Mouse (Mus musculus): ENCODE measurements around the gene Rtl1. TPM values are rescaled to one million over a fixed set of nuclear protein-coding genes. Genes with fewer than 3 reads are reported as not detected.
A peak's percentile ranks its signal among the peaks of the same experiment; 100 is the strongest.

The Rtl1 gene
- polyA plus RNA-seq, 1 experiment from 2014 or later = 0.98 TPM

DNA sequence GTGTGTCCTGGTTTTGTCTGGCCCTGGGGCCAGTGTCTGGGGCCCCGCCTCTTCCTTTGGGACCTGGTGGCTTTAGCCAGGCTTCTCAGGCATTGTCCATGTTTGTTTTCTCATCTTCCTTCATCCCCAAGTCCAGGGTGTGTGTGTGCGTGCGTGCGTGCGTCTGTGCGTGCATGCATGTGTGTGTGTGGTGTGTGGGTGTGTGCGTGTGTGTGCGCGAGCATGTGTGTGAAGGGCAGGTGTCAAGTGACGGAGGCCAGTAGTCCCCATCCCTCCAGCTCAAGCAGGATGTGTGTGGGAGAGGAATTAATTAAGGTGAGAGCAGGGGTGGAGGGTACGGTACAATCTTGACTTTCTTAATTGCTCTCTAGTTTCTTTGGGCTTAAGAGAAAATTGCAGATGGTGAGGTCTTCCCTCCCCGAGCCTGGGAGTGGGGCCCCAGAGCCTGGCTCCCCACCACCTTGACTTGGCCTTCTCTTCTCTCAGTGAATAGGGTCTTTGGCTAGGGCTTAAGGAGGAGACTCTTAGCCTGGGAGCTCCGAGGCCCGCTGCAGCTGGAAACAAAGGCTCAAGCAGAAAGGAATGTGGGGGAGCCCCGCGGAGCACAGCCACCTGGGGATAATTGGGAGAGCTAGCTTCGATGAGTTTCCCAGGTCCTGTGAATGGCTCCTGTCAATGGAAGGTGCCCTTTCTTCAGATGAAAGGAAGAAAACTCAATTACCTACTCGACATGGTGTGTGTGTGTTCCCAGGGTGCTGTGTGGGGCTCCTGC lies 47.2 kb downstream of the Rtl1 start:
- H3K27ac ChIP-seq (ENCODE audit: low read length) = no peak overlapping the region
- no peaks in the 10 kb centered on the region for H3K27me3 ChIP-seq (replicated peaks; ENCODE audit: control insufficient read depth, insufficient read depth, low read length)
- no peaks in the 10 kb centered on the region for H3K9me3 ChIP-seq (ENCODE audit: control insufficient read depth, low read length)
- H3K36me3 ChIP-seq (ENCODE audit: control insufficient read depth, insufficient read depth, low read length) = no peaks in the 10 kb centered on the region
- no peak overlapping the region for H3K4me3 ChIP-seq (ENCODE audit: low read length)
- ATAC-seq = no peak
- H3K4me2 ChIP-seq (ENCODE audit: low read depth, low read length) = no peak overlapping the region
- no peak overlapping the region for H3K9ac ChIP-seq (ENCODE audit: low read depth, low read length)
- H3K4me1 ChIP-seq (ENCODE audit: control insufficient read depth, insufficient read depth, low read length) = no peaks in the 10 kb centered on the region
- 68% methylated on average over 18 of the region's 18 CpGs for WGBS

DNA sequence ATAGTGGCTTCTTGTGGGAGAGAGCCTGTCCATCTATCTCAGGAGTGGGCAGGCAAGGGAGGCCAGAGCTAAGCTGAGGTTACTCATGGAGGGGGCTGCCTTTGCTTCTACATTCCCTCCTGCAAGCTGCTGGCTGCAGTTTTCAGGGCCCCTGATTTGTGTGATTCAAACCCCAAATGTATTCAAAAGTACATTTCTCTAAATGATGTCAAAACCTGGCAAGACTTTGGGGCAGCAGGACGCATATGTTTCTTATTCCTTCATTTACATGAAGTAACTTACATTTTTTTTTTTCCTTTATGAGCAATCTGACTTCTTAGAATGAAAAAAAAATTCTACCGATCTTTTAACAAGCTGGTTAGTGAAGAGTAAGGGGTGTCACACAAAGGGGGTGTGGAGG lies 48.4 kb downstream of the Rtl1 start:
- no peaks in the 10 kb centered on the region for H3K9me3 ChIP-seq (ENCODE audit: control insufficient read depth, low read length)
- H3K4me3 ChIP-seq (ENCODE audit: low read length) = no peak overlapping the region
- no peak overlapping the region for H3K27ac ChIP-seq (ENCODE audit: low read length)
- H3K4me1 ChIP-seq (ENCODE audit: control insufficient read depth, insufficient read depth, low read length) = no peaks in the 10 kb centered on the region
- H3K27me3 ChIP-seq (replicated peaks; ENCODE audit: control insufficient read depth, insufficient read depth, low read length) = no peaks in the 10 kb centered on the region
- WGBS = 67% methylated on average over 2 of the region's 2 CpGs
- ATAC-seq = no peak
- no peak overlapping the region for H3K9ac ChIP-seq (ENCODE audit: low read depth, low read length)
- no peaks in the 10 kb centered on the region for H3K36me3 ChIP-seq (ENCODE audit: control insufficient read depth, insufficient read depth, low read length)
- no peak overlapping the region for H3K4me2 ChIP-seq (ENCODE audit: low read depth, low read length)

DNA sequence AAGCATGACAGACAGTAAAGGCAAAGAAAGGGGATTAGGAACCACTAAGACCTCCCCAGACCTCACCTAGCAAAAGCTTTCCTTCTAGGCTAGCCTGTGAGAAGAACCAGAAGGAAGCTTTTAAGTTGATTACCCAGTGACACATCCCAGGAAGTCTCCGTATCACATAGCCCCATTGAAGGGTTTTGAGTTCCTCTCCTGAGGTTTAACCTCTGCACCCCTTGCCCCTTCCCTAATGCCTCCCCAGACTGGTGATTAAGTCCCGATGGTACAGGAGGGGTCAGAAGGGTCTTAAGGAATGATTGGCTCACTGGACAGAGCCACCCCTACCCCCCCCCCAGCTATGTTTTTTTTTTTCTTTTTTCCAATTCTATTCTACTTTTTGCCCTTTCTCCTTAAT lies 53.0 kb downstream of the Rtl1 start:
- H3K9me3 ChIP-seq (ENCODE audit: control insufficient read depth, low read length) = peaks cover 6% of the 10 kb centered on the region
- H3K4me1 ChIP-seq (ENCODE audit: control insufficient read depth, insufficient read depth, low read length) = no peaks in the 10 kb centered on the region
- H3K4me2 ChIP-seq (ENCODE audit: low read depth, low read length) = no peak overlapping the region
- no peak overlapping the region for H3K4me3 ChIP-seq (ENCODE audit: low read length)
- H3K27me3 ChIP-seq (replicated peaks; ENCODE audit: control insufficient read depth, insufficient read depth, low read length) = no peaks in the 10 kb centered on the region
- peaks cover 3% of the 10 kb centered on the region; the same call in 1 of the 2 replicates for H3K36me3 ChIP-seq (ENCODE audit: control insufficient read depth, insufficient read depth, low read length)
- H3K9ac ChIP-seq (ENCODE audit: low read depth, low read length) = no peak overlapping the region
- ATAC-seq = no peak
- WGBS = 50% methylated on average over 2 of the region's 2 CpGs
- no peak overlapping the region for H3K27ac ChIP-seq (ENCODE audit: low read length)

DNA sequence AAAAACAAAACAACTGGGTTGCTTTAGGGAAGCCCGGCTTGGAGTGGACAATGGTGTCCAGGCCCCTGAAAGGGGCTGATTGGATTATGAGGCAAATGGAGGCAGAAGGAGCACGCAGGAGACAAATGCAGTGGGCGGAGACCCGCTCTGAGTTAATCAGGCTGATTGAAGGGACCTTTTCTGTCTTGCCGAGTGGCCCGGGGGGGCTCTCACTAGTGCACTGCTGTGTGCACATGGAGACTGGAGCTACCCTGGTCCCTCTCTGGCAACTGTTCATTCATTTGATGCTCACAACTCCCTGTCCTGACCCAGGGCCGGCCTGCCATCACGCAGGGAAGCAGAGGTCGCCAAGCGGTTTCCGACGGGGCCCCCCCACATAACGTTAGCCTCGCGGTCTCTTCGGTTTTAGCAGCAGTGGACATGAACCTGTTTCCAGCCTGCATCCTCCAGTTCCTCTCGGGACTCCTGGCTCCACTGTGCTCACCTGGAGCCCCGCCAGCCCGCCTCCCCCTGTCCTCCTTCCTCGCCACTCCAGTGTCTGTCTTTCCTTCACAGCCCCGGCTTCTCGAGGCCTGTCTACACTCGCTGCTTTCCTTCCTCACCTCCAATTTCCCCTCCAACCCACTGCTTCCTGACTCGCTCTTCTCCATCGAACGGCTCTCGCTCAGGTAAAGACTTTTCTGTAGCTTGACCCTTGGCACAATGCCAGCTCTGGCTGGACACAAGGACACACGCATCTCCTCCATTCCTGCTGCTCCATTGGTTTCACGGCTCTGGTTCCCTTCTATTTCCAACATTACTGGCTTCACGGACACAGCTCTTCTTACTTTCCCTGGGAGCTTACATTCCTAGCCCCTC lies 54.0 kb downstream of the Rtl1 start:
- Histone ChIP-seq H3K4me1 (ENCODE audit: control insufficient read depth, insufficient read depth, low read length) (no peaks in the 10 kb centered on the region), H3K36me3 (ENCODE audit: control insufficient read depth, insufficient read depth, low read length) (peaks cover 3% of the 10 kb centered on the region; the same call in 1 of the 2 replicates), H3K9me3 (ENCODE audit: control insufficient read depth, low read length) (peaks cover 6% of the 10 kb centered on the region), H3K4me3 (ENCODE audit: low read length) (no peak overlapping the region), H3K4me2 (ENCODE audit: low read depth, low read length) (no peak overlapping the region), H3K27ac (ENCODE audit: low read length) (no peak overlapping the region), H3K27me3 (replicated peaks; ENCODE audit: control insufficient read depth, insufficient read depth, low read length) (no peaks in the 10 kb centered on the region), H3K9ac (ENCODE audit: low read depth, low read length) (no peak overlapping the region)
- no peak for ATAC-seq
- 72% methylated on average over 30 of the region's 30 CpGs for WGBS

DNA sequence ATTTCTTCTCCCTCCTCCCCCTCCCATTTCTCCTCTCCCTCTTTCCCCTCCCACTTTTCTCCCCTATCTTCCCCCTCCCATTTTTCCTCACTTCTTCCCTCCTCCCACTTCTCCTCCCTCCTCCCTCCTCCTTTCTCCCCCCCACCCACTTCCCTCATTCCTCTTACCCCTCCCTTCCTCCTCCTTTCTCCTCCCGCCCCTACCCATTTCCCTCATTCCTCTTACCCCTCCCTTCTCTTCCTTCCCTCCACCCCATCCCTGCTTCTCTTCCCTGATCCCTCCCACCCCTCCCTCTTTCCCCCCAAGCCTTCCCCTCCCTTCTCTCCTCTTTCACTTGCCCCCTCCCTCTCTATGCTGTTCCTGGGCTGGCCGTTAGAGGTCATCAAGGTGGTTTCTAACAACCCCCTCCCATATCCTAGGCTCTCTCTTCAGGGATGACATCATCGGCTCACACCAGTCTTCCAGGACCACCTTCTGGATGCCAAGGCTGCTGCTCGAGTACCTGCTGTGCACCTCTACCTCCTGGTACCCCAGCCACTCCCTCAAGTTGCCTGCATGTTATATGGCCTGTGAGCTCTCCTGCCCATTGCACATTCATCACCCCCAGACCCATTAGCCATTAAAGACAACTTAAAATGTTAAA lies 56.7 kb downstream of the Rtl1 start:
- H3K4me1 ChIP-seq (ENCODE audit: control insufficient read depth, insufficient read depth, low read length) = no peaks in the 10 kb centered on the region
- ATAC-seq = no peak
- 77% methylated on average over 4 of the region's 4 CpGs for WGBS
- H3K36me3 ChIP-seq (ENCODE audit: control insufficient read depth, insufficient read depth, low read length) = peaks cover 3% of the 10 kb centered on the region; the same call in 1 of the 2 replicates
- no peak overlapping the region for H3K27ac ChIP-seq (ENCODE audit: low read length)
- H3K4me2 ChIP-seq (ENCODE audit: low read depth, low read length) = no peak overlapping the region
- peaks cover 21% of the 10 kb centered on the region for H3K9me3 ChIP-seq (ENCODE audit: control insufficient read depth, low read length)
- no peak overlapping the region for H3K9ac ChIP-seq (ENCODE audit: low read depth, low read length)
- H3K27me3 ChIP-seq (replicated peaks; ENCODE audit: control insufficient read depth, insufficient read depth, low read length) = no peaks in the 10 kb centered on the region
- H3K4me3 ChIP-seq (ENCODE audit: low read length) = no peak overlapping the region

DNA sequence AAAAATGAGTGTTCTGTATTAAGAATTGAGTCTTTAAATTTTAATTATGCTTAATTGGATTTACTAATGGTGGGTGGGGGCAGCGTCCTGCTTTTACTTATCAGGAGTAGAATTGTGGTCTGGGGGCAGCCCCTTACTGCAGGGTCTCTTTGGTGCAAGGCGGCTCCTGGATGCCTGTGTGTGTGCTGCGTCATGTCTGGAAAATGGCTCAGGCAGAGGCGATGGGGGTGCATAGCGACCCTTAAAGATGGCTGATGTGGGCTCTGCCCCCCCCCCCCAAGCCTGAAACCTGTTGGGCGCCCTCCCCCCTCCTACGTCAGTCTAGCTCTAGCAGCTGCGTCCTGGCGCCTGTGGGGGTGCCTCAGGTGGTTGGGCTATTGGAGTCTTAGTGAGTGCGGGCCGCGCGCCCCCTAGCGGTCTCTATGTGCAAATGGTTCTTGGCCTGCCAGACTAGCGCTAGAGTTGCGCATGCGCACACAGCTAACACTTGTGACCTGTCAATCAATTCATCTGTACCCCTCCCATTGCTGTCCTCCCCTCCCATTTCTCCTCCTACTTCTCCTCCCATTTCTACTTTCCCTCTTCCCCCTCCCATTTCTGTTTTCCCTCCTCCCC lies 57.4 kb downstream of the Rtl1 start:
- Histone ChIP-seq H3K9me3 (ENCODE audit: control insufficient read depth, low read length) (peaks cover 21% of the 10 kb centered on the region), H3K4me3 (ENCODE audit: low read length) (peak overlapping the region; percentile 53), H3K27me3 (replicated peaks; ENCODE audit: control insufficient read depth, insufficient read depth, low read length) (no peaks in the 10 kb centered on the region), H3K36me3 (ENCODE audit: control insufficient read depth, insufficient read depth, low read length) (peaks cover 3% of the 10 kb centered on the region; the same call in 1 of the 2 replicates), H3K27ac (ENCODE audit: low read length) (no peak overlapping the region), H3K9ac (ENCODE audit: low read depth, low read length) (no peak overlapping the region), H3K4me1 (ENCODE audit: control insufficient read depth, insufficient read depth, low read length) (no peaks in the 10 kb centered on the region), H3K4me2 (ENCODE audit: low read depth, low read length) (peak overlapping the region; percentile 44)
- WGBS = 43% methylated on average over 17 of the region's 17 CpGs
- peak; percentile 63 for ATAC-seq

DNA sequence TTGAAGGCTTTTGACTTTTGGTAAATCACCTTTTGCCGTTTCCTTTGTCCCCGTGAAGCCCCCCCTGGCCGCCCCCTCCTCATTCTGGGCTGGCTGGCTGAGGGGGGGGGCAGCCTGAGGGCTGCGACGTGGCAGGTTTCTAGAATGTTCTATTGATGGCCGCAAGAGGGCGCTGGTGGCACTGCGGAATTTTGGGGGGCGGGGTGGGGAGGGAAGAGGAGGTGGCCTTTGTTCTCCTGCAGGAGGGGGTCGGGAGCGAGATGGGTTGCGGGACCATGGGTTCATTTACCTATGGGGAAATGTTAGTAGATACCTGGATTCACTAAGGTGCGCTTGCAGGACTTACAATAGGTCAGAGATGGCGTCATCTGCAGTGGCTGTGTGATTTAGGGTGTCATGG lies 58.1 kb downstream of the Rtl1 start:
- peaks cover 3% of the 10 kb centered on the region; the same call in 1 of the 2 replicates for H3K36me3 ChIP-seq (ENCODE audit: control insufficient read depth, insufficient read depth, low read length)
- peak overlapping the region; percentile 69 for H3K9ac ChIP-seq (ENCODE audit: low read depth, low read length)
- WGBS = 43% methylated on average over 14 of the region's 14 CpGs
- H3K9me3 ChIP-seq (ENCODE audit: control insufficient read depth, low read length) = peaks cover 21% of the 10 kb centered on the region
- no peaks in the 10 kb centered on the region for H3K4me1 ChIP-seq (ENCODE audit: control insufficient read depth, insufficient read depth, low read length)
- no peaks in the 10 kb centered on the region for H3K27me3 ChIP-seq (replicated peaks; ENCODE audit: control insufficient read depth, insufficient read depth, low read length)
- H3K27ac ChIP-seq (ENCODE audit: low read length) = peak overlapping the region; percentile 36
- peak overlapping the region; percentile 44 for H3K4me2 ChIP-seq (ENCODE audit: low read depth, low read length)
- peak overlapping the region; percentile 53 for H3K4me3 ChIP-seq (ENCODE audit: low read length)
- ATAC-seq = no peak

DNA sequence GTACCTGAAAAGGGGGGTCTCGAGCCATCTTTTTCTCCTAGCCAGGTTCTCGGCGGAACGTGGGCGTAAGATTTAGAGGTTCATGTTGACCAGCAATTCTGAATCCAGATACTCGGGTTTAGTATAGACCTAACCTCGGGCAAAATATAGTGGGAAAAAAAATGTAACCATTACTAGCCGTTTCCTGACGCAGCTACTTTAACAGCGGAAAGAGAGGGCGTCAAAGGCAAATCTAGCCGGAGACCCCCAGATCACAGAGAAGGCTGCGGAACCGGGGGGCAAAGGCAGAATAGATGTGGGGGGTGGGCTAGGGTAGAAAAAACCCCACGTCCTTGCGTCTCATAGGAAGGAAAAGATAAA lies 58.6 kb downstream of the Rtl1 start:
- H3K27ac ChIP-seq (ENCODE audit: low read length) = peak overlapping the region; percentile 36
- peaks cover 21% of the 10 kb centered on the region for H3K9me3 ChIP-seq (ENCODE audit: control insufficient read depth, low read length)
- 36% methylated on average over 16 of the region's 16 CpGs for WGBS

More for the DNA sequence above, 58.6 kb downstream of the Rtl1 start:
- Histone ChIP-seq H3K9ac (ENCODE audit: low read depth, low read length) (peak overlapping the region; percentile 69), H3K27me3 (replicated peaks; ENCODE audit: control insufficient read depth, insufficient read depth, low read length) (no peaks in the 10 kb centered on the region), H3K36me3 (ENCODE audit: control insufficient read depth, insufficient read depth, low read length) (peaks cover 3% of the 10 kb centered on the region; the same call in 1 of the 2 replicates), H3K4me3 (ENCODE audit: low read length) (peak overlapping the region; percentile 53), H3K4me1 (ENCODE audit: control insufficient read depth, insufficient read depth, low read length) (0 out of 2 replicates have a peak, but pooled peaks cover 4% of the 10 kb centered on the region), H3K4me2 (ENCODE audit: low read depth, low read length) (peak overlapping the region; percentile 44)
- no peak for ATAC-seq

Measured in intestine, embryonic 16.5 days (tissue).